Mouse (Mus musculus) urinary bladder, postnatal 25 days (tissue): Measurements from ENCODE around the gene Scap.
A peak's percentile ranks its signal among the peaks of the same experiment; 100 is the strongest.
"Not testable (repeated sequence)": the region's sequence is repeated elsewhere in the genome, so short reads cannot be mapped to it uniquely, and the experiment has no call there.

Experiments used
- DNase-seq: peaks from one replicate; pipeline ENCODE4 v3.0.0; 2022; ENCODE audit warnings: low spot score

Scap gene

GRCm38 (mm10) chr9:110384369-110384929 lies 51.4 kb downstream of the Scap start:
- DNase-seq, result no peak

DNA sequence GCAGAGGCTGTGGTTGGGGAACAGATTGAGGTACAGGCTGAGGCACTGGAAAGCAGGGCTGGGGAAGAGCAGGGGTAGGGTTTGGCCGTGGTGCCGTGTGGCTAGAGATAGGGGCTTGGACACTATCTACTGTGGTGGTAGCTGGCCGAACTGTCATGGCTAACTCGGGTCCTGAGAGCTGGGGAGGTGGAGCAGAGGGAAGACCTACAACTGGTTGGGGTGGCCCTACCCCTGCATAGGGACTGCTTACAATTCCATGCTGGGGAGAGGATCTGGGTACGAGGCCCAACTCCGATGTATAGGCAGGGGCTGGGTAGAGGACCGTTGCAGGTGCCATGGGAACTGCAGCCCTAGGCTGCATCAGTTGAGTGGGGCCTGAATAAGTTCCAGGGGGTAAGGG lies 54.9 kb downstream of the Scap start:
- no peak for DNase-seq

DNA sequence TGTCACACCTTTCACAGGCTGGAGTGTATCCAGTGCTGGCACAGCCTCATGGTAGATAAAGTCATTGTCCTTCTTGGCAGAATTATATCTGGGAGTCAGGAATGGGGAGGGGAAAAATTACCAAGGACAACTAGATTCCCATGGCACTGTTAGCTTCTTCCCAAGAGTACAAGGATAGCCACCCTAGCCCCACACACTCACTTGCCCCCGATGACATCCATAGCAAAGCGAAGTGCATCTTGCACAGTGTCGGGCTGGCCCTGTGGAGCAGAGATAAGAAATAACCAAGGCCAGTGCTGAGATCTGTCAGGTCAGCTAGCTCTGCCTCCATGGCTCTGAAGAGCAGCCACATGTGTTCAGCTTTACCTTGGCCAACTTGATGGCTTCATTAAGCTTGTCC lies 57.8 kb downstream of the Scap start:
- no peak for DNase-seq

- DNase-seq, result no peak
Measured at GRCm38 (mm10) chr9:110393295-110393694, 60.2 kb downstream of the Scap start.

DNA sequence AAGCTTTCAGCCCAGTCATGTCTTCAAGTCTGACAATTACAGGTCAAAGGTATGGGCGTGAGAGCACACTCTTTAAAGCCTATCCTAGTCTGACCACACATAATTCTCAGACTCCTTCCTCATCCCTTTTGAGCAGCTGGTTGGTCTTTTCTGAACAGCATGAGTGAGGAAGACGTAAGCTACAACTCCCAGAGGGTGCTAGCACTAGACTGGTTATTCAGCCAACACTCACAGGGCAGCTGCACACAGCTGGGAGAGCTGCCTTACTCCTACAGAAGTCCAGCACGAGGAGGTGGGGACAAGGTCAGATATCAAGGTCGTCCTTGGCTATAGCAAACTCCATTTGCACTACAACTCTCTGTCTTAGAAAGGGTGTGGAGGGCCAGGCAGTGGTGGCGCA lies 67.6 kb downstream of the Scap start:
- DNase-seq, result no peak

- DNase-seq, result no peak
Measured at GRCm38 (mm10) chr9:110402731-110403130, 69.6 kb downstream of the Scap start.

DNA sequence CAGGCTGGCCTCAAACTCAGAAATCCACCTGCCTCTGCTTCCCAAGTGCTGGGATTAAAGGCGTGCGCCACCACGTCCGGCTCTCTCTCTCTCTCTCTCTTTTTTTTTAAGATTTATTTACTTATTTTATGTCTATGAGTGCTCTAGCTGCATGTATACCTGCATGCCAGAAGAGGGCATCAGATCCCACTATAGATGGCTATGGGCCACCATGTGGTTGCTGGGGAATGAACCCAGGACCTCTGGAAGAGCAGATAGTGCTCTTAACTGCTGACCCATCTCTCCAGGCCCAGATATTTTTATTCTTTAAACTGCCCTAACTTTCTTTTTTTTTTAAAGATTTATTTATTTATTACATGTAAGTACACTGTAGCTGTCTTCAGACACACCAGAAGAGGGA lies 70.2 kb downstream of the Scap start:
- DNase-seq, result not testable (repeated sequence)

DNA sequence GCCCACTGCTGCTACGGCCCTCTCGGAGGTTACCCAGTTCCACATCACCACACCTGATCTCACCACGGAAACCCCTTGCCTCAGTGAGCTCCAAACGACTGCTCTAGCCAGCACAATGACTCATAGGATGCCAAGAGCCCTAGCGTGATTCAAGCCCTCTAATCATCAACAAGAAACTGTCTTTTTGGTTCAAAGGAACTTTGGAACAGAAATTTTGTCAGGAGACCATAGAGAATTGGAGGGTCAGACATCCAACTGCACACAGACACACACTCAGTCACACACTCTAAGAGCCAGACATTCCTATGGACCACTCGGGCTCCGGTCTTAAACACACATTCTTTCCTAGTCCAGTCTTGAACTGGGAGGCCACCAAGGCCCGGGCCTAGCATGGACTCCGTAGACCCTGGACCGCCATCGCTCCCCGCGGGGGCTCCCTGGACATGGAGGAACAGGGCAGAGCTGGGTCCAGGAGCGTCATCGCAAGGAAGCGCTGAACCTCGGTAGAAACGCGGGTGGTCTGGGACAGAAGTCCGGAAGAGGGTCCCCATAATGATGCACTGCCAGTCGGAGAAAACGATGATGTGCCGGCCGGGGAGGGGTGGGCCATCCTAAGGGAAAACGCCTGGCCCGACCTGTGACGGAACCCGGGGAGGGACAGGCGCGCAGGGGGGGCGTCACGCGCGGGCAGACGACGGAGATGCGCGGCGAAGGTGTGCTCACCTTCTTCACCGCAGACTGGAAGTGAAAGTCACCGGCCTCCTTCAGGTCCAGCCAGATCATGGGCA lies 74.4 kb downstream of the Scap start:
- DNase-seq, result no peak

DNA sequence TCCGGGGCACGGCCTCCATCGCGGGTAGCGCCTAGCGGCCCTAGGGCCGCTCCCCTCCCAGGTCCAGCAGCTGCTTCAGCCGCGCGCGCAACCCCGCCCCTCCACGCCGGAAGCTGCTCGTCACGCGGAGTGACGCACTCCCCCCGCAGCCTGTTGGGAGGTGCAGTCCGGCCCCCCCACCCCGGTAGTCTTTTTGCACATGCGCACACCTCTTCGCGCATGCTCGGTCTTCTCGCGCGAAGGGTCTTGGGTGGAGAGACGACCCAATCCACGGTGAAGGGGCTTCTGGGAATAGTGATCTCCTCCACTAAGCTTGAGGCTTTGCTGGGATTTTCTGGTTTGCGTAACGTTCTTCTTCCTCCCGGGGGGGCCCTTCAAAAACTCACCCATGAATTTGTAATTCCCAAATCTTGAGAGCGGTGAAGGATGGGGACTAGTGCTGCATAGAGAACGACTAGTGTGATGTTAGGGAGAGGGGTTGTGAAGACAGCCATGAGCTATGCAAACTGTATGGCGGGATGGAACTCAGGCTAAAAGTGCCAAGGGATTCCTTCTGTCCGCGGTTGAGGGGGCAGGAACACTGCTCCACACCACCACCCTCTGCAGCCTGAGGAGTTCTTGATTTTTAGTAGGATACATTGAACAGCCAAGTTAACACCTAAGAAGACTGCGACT lies 75.1 kb downstream of the Scap start, which contains the start of gene Ptpn23:
Ptpn23 (minus strand) TSS at position 115 of the 675 bp plus-strand sequence.
- peak; percentile 90 for DNase-seq

- DNase-seq, result peak; percentile 82
Measured at GRCm38 (mm10) chr9:110410908-110411887, 78.1 kb downstream of the Scap start.

- no peak for DNase-seq
Measured at GRCm38 (mm10) chr9:110412926-110413325, 79.8 kb downstream of the Scap start.

- DNase-seq, result no peak
Measured at GRCm38 (mm10) chr9:110413785-110414184, 80.7 kb downstream of the Scap start.

DNA sequence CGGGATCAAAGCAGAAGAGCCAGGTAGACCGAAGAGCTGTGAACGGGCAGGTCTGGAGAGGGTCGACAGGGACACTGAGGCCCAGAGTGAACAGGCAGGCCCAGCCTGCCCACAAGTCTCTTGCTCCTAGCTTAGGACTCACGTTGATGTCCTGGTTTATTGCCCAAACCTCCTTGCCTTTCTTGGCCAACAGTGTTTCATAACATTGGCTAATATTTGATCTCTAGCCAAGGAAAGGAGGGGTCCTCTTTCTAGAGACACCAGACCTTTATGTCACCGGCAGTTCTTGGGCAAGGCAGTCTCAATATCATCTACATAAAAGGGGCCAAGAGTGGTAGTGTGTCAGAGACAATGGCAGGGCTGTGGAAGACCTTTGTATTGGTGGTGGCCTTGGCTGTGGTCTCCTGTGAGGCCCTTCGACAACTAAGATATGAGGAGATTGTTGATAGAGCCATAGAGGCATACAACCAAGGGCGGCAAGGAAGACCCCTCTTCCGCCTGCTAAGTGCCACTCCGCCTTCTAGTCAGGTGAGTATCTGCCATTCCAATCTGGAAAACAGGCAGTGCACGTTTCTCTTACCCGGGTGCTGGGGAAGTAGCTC lies 86.5 kb downstream of the Scap start, which contains the start of gene Ngp:
Ngp (plus strand) TSS at position 237 of the 602 bp plus-strand sequence.
- no peak for DNase-seq

DNA sequence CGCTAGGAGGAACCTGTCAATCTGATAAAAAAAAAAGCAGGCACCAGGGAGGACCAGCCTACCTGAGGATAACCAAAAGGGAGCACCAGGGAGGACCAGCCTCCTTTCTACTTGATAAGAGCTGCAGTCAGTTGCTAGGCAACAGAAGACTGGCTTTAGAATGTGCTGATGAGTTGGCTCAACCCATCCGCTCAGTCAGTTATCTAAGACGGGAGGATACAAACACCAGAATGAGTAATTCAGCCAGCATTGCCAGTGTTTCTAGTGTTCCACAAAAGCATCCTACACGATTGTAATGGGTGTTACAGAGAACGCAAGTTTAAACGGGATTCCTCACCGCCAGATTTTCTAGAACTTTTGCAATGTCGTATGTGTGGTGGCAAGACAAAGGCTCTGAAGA lies 98.2 kb downstream of the Scap start:
- no peak for DNase-seq

GRCm38 (mm10) chr9:110433045-110433444 lies 100.0 kb downstream of the Scap start:
- DNase-seq, result no peak
